In the genomic region with DNA sequence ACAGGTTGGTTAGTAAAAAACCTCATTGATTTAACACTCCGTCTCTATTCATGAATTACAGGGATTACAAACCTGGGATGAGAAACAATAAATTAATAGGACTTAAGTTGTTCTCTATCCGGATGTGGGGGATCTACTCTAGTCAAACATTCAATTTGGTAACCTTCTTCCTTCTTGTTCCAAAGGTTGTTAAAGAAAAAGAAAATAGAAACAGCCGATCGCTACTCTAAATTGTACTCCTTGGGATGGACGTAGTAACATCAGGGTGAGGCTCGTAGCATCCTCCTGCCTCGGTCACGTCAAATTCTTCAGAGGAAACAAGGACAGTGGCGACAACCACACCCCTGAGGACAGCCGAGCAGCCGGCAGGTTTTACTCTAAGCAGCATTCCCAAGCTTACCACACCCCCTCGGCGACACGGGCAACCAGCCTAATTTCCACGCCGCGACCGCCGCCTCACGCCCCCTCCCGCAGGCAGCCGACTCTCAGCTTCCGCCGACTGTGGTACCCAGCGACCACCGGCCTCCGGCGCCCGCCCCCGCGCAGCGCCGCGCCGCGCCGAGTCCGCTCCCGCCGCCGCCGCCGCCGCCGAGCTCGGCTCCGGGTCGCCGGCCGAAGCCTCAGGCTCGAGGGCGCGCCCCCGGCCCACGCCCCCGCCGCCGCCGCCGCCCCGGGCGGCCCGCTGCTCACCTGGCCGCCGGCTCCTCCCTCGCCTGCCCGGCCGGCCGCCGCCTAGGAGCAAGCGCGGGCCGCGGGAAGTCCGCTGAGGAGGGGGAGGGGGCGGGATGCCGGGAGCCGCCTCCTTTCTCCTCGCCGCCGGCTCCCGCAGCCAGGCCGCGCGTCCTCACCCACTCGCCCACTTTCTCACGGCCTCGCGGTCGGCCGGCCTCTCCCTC, we compare ENCODE assay signal across 8 mouse cellular contexts. TPM values are rescaled to one million over a fixed set of nuclear protein-coding genes. Genes with fewer than 3 reads are reported as not detected.
A peak's percentile ranks its signal among the peaks of the same experiment; 100 is the strongest.
DNase-seq lines count a peak whose midpoint lies in the region; ATAC-seq and TF ChIP-seq lines count a peak whose summit lies in the region.

No protein-coding gene starts in this region.

- H3K27ac ChIP-seq in hindbrain, embryonic 10.5 days: peak overlapping the region; percentile 95
- H3K27ac ChIP-seq in limb, embryonic 13.5 days: peak overlapping the region; percentile 79; the same call in 1 of the 2 replicates
- H3K27ac ChIP-seq in olfactory bulb, adult 2 months (ENCODE audit: insufficient read depth, low read depth, low read length): no peak overlapping the region

- H3K36me3 ChIP-seq in hindbrain, embryonic 10.5 days: peaks cover 8% of the 10 kb centered on the region; the same call in 1 of the 2 replicates
- H3K36me3 ChIP-seq in limb, embryonic 13.5 days: no peaks in the 10 kb centered on the region

- H3K9me3 ChIP-seq in hindbrain, embryonic 10.5 days: no peaks in the 10 kb centered on the region
- no peaks in the 10 kb centered on the region for H3K9me3 ChIP-seq in limb, embryonic 13.5 days

- H3K4me2 ChIP-seq in limb, embryonic 13.5 days (replicated peaks): peak overlapping the region; percentile 73

- peaks cover 15% of the 10 kb centered on the region; the same call in 1 of the 2 replicates for H3K27me3 ChIP-seq in hindbrain, embryonic 10.5 days (ENCODE audit: insufficient read depth, poor library complexity, severe bottlenecking)
- H3K27me3 ChIP-seq in limb, embryonic 13.5 days: peaks cover 2% of the 10 kb centered on the region; the same call in 1 of the 2 replicates

- peak overlapping the region; percentile 81 for H3K9ac ChIP-seq in limb, embryonic 13.5 days

- 2% methylated on average over 75 of the region's 91 CpGs for WGBS in hindbrain, embryonic 10.5 days
- WGBS in limb, embryonic 13.5 days: 2% methylated on average over 47 of the region's 91 CpGs
- 17% methylated on average over 83 of the region's 91 CpGs for WGBS in olfactory bulb, adult 2 months

- peaks cover 19% of the 10 kb centered on the region; the same call in 1 of the 2 replicates for H3K4me1 ChIP-seq in hindbrain, embryonic 10.5 days (replicated peaks)
- H3K4me1 ChIP-seq in limb, embryonic 13.5 days: peaks cover 26% of the 10 kb centered on the region
- peaks cover 3% of the 10 kb centered on the region; the same call in 1 of the 2 replicates for H3K4me1 ChIP-seq in olfactory bulb, adult 2 months (ENCODE audit: control insufficient read depth, insufficient read depth, low read length)

- peak; percentile 57 for ATAC-seq in limb, embryonic 13.5 days (ENCODE audit: low FRiP score, low read depth)

- H3K4me3 ChIP-seq in hindbrain, embryonic 10.5 days: peak overlapping the region; percentile 76
- peak overlapping the region; percentile 70 for H3K4me3 ChIP-seq in limb, embryonic 13.5 days
- peak overlapping the region; percentile 78 for H3K4me3 ChIP-seq in olfactory bulb, adult 2 months (ENCODE audit: insufficient read depth, low read depth, low read length)

- peak; percentile 57 for DNase-seq in embryo, embryonic 10 days (ENCODE audit: low spot score)
- no peak for DNase-seq in embryo, embryonic 11 days
- peak; percentile 28 for DNase-seq in thymus, postnatal 14 days
- no peak for DNase-seq in thymus, postnatal 0 days (ENCODE audit: low spot score)
- DNase-seq in hindbrain, embryonic 10.5 days (ENCODE audit: low spot score): peak; percentile 54
- DNase-seq in spleen, adult 18-20 months: no peak

- no peak for TF ChIP-seq CTCF in olfactory bulb, adult 2 months (IDR thresholded peaks at IDR 0.05; ENCODE audit: insufficient read depth, low read depth, low read length)

- no peak for TF ChIP-seq POLR2A in olfactory bulb, adult 2 months (IDR thresholded peaks at IDR 0.05; ENCODE audit: insufficient read depth, low read depth, low read length)

RNA-seq across cellular contexts. Expression of a gene that starts 12.9 kb away (rescaled TPM):
- 1.5 and 1.9 TPM in 2 replicates for polyA plus RNA-seq in thymus, postnatal 0 days (2015; fragmentation: Nextera tagmentation; extraction: Ambion mirVana)
- polyA plus RNA-seq in hindbrain, embryonic 10.5 days (2016; fragmentation: Nextera tagmentation; extraction: Ambion mirVana): 36.6 and 44.2 TPM in 2 replicates
- 36.1 and 38.8 TPM in 2 replicates for polyA plus RNA-seq in limb, embryonic 13.5 days (2015; fragmentation: Nextera tagmentation; extraction: Ambion mirVana)
- not detected in 2 replicates for polyA plus RNA-seq in olfactory bulb, adult 2 months (2012; ENCODE audit: insufficient read depth, insufficient read length, low replicate concordance, missing spikeins)

RNA-seq across cellular contexts. Expression of a gene that starts 20.0 kb away (rescaled TPM):
- 58.9 and 65.3 TPM in 2 replicates for polyA plus RNA-seq in thymus, postnatal 0 days (2015; fragmentation: Nextera tagmentation; extraction: Ambion mirVana)
- polyA plus RNA-seq in hindbrain, embryonic 10.5 days (2016; fragmentation: Nextera tagmentation; extraction: Ambion mirVana): 0.40 and 1.1 TPM in 2 replicates
- polyA plus RNA-seq in limb, embryonic 13.5 days (2015; fragmentation: Nextera tagmentation; extraction: Ambion mirVana): 6.6 and 6.8 TPM in 2 replicates
- polyA plus RNA-seq in olfactory bulb, adult 2 months (2012; ENCODE audit: insufficient read depth, insufficient read length, low replicate concordance, missing spikeins): not detected in 2 replicates

Comparison
In these comparisons a context has a peak if more than half of its experiments do, and no peak if none do; other contexts are left out.
1. DNase-seq: peak in embryo, embryonic 10 days (single experiment), thymus, postnatal 14 days (single experiment) and hindbrain, embryonic 10.5 days (single experiment); none in embryo, embryonic 11 days (single experiment), thymus, postnatal 0 days (single experiment) and spleen, adult 18-20 months (0 of 2).
2. Peak in every context shown above with its lines, with median percentiles within 50 percentile points of each other: H3K4me3 ChIP-seq.